Mouse (Mus musculus) lung, postnatal 36 days (tissue): ENCODE data around the gene Plscr4.

Experiments used
- DNase-seq: peaks from one replicate; pipeline ENCODE4 v3.0.0; 2022; ENCODE audit warnings: mixed read lengths

The Plscr4 gene

DNA sequence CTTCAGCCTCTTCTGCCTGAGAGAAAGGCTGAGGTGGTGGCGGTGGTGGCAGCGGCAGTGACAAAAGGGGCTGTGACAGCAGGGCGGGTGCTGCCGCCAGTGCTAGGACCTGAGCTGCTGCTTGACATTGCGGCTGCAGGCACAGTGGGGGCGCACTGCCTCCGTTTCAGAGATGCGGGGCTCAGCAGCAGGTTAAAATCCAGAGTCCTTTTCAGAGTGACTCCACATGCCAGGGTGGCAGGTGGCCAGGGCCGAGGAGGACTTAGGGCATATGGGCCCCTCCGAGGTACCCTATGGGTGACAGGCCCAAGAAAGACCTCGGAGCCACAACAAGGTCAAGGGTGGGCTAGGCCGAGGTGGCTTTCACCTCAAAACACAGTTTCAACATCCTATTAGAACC lies 59.9 kb downstream of the Plscr4 start:
- no peak for DNase-seq

DNA sequence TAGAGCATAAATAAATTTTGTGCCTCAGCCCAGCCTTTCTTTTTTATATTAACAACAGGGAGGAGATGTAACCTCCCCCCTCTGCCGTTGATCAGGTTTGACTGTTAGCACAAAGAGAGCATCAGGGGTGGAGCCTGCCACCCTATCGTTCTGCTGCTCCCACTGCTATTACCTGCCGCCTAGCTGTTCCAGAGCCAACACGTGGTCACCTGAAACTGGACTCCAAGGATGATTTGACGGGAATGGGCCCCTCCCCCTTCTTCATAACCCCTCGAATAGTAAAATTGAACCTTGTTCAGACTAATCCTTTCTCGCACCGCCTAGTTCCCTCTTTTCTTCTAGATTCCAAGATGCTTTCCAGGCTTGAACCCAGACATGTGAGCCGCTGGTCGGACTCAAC lies 63.6 kb downstream of the Plscr4 start:
- no peak for DNase-seq

DNA sequence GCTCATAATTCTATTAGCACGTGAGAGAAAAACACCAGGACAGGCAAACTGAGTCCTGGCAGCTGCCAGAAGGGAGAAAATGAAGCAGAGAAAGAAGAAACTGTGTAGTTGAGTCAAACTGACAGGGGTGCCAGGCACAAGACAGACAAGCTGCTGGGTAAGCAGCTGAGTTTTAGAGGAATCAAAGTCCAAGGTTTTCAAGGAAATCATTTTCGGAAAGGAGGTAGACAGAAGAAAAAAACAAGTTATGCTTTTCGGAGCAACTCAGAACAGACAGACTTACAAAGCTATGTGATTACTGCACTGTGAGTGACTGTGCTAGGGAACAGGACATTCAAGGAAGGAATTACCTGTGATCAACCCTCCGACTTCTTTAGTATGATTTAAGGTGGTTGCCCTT lies 67.3 kb downstream of the Plscr4 start:
- no peak for DNase-seq

DNA sequence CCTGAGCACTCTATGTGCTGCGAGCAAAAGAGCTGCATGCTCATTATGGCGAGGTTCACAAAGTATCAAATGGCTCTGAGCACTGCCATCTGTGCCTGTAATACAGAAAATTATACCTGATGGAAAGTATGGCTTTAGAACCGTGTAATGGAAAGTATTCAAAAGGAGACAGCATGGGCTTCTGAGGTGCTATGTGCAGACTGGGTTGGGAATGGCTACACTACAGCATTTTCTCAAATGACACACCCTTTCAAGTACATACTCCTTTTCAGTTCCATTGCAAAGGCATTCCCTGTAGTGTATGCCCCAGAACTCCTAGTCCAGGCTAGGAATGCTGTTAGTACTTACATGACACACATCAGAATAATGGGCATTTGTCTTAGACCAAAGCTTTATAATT lies 72.9 kb downstream of the Plscr4 start:
- DNase-seq, result no peak

DNA sequence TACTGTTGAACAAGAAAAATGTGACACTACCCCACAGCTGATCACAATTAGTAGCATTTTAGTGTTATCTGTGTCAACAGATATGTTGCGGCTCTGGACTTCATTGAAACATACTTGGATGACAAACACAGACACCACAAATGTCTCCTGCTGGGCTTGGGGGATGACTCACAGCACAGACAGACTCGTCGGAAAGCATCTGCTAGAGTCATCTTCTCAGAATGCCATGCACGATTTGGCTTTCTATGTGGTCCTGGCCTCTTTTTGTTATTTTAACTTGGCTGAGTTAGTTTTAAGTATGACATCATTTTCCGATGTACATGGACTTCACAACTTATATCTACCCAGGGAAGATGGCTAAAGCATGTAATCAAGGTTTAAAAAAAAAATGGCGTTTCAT lies 80.6 kb downstream of the Plscr4 start:
- no peak for DNase-seq

DNA sequence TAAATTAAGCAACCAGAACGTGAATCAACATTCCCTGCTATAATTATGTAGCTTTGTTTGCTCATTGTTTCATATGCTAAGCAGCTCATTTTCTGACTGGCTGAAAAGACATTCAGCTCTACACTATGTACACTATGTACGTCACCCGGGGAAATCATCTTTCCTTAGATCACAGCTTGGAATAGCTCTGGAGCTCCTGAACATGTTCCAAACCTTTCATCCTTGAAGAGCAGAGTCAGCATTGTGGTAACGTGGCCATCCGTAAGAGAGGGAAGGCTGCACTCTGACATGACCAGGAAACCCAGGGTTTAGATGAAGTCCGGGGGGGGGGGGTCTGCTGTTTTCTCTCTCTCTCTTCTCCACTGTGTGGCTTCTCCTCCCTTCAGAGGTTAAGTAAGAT lies 81.0 kb downstream of the Plscr4 start:
- no peak for DNase-seq
